Mouse (Mus musculus) forebrain, embryonic 12.5 days (tissue): Measurements from ENCODE around the gene Zp2. TPM values are rescaled to one million over a fixed set of nuclear protein-coding genes. Genes with fewer than 3 reads are reported as not detected.

Experiments
- ATAC-seq: fragments of 200-750 bp; cut with Nextera tagmentation; 2 replicates; pipeline ENCODE4 v1.8.0; 2017; ENCODE audit warnings: moderate TSS enrichment; ENCODE audit not compliant: low FRiP score
- H3K27ac ChIP-seq: fragments of 300-500 bp; sonication (generic); 2 replicates; pipeline ENCODE4 v1.5.1; 2016; ENCODE audit warnings: mild to moderate bottlenecking
- H3K27me3 ChIP-seq: fragments of 300-500 bp; sonication (generic); 2 replicates; pipeline ENCODE4 v1.6.1; 2016; ENCODE audit warnings: mild to moderate bottlenecking
- H3K36me3 ChIP-seq: fragments of 300-500 bp; sonication (generic); replicated peaks from 2 replicates; pipeline ENCODE4 v1.6.1; 2016; ENCODE audit warnings: mild to moderate bottlenecking
- H3K4me1 ChIP-seq: fragments of 300-500 bp; sonication (generic); 2 replicates; pipeline ENCODE4 v1.6.1; 2016
- H3K4me2 ChIP-seq: fragments of 300-500 bp; sonication (generic); 2 replicates; pipeline ENCODE4 v1.6.1; 2016; ENCODE audit warnings: mild to moderate bottlenecking, moderate library complexity
- H3K4me3 ChIP-seq: fragments of 300-500 bp; sonication (generic); replicated peaks from 2 replicates; pipeline ENCODE4 v1.5.1; 2016; ENCODE audit warnings: mild to moderate bottlenecking
- H3K9ac ChIP-seq: fragments of 300-500 bp; sonication (generic); 2 replicates; pipeline ENCODE4 v1.6.1; 2016; ENCODE audit warnings: mild to moderate bottlenecking
- H3K9me3 ChIP-seq: fragments of 300-500 bp; sonication (generic); 2 replicates; pipeline ENCODE4 v1.6.1; 2016
- WGBS: fragments of 180-500 bp; shearing (Covaris S2); methylation state at CpG from one replicate; pipeline ENCODE4 v1.1.7; 2016; 5-methylcytosine and 5-hydroxymethylcytosine counted together
- polyA plus RNA-seq: library from polyadenylated mRNA; unstranded; fragments of >200 nt; fragmentation: Nextera tagmentation; extraction: Ambion mirVana; gene quantifications from 2 replicates; pipeline ENCODE4 v1.2.1, GENCODE M21; 2016

Gene Zp2
- polyA plus RNA-seq, 1 experiment from 2014 or later, result not detected

DNA sequence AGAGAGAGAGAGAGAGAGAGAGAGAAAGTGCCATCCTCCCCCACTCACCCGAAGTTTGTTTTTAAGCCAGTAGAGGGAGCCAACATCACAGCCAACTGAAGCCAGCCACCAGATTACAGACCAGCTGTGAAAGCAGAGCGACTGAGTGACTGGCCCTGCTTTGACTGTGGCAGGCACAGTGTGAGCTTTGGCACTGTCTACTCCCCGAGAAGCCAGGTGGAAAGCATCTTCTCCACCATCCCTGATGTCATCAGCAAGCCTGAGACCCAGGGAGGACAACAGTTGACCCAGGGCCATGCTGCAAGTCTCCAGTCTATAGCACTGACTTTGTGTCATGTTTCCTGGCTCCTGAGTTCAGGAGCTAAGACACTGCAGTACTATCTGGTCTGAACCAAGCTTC, 20.2 kb downstream of the Zp2 start:
- Histone ChIP-seq H3K4me2 (no peak overlapping the region), H3K4me3 (no peak overlapping the region), H3K9me3 (no peaks in the 10 kb centered on the region), H3K36me3 (no peaks in the 10 kb centered on the region), H3K27me3 (peaks cover 8% of the 10 kb centered on the region; the same call in 1 of the 2 replicates), H3K27ac (no peak overlapping the region), H3K4me1 (peaks cover 12% of the 10 kb centered on the region; the same call in 1 of the 2 replicates), H3K9ac (no peak overlapping the region)
- peak; percentile 55; the same call in 1 of the 2 replicates for ATAC-seq
- WGBS, result 2% methylated on average over 3 of the region's 3 CpGs

DNA sequence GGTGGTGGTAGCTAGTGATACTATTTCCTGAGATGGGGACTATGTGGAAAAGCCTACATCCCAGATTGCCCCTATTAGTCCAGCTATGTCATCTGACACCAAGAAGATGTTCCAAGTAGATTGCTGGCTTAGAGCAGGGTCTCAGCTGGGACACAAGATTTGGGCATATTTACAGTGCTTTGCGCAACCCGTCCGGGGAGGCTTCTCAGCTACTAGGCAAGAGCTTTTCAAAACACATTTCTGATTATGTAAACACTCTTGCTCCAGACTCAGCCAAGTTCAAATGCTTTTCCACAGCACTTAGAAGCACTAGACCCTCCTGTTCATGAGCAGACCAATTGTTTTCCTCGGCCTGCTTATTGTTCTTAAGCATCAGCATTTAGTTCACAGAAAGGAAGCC, 21.3 kb downstream of the Zp2 start:
- H3K4me3 ChIP-seq, result no peak overlapping the region
- H3K4me1 ChIP-seq, result peaks cover 12% of the 10 kb centered on the region; the same call in 1 of the 2 replicates
- 81% methylated on average over 4 of the region's 4 CpGs for WGBS
- no peak for ATAC-seq
- H3K27ac ChIP-seq, result no peak overlapping the region
- H3K9ac ChIP-seq, result no peak overlapping the region
- no peaks in the 10 kb centered on the region for H3K36me3 ChIP-seq
- no peaks in the 10 kb centered on the region for H3K9me3 ChIP-seq
- 0 out of 2 replicates have a peak, but pooled peaks cover 8% of the 10 kb centered on the region for H3K27me3 ChIP-seq
- H3K4me2 ChIP-seq, result no peak overlapping the region

- no peak for ATAC-seq
- Histone ChIP-seq H3K36me3 (no peaks in the 10 kb centered on the region), H3K4me2 (no peak overlapping the region), H3K27me3 (no peaks in the 10 kb centered on the region), H3K4me3 (no peak overlapping the region), H3K9ac (no peak overlapping the region), H3K9me3 (no peaks in the 10 kb centered on the region), H3K27ac (no peak overlapping the region), H3K4me1 (peaks cover 7% of the 10 kb centered on the region; the same call in 1 of the 2 replicates)
- 35% methylated on average over 6 of the region's 6 CpGs for WGBS
These were observed 27.6 kb downstream of the Zp2 start for GRCm38 (mm10) chr7:120117529-120117928.

DNA sequence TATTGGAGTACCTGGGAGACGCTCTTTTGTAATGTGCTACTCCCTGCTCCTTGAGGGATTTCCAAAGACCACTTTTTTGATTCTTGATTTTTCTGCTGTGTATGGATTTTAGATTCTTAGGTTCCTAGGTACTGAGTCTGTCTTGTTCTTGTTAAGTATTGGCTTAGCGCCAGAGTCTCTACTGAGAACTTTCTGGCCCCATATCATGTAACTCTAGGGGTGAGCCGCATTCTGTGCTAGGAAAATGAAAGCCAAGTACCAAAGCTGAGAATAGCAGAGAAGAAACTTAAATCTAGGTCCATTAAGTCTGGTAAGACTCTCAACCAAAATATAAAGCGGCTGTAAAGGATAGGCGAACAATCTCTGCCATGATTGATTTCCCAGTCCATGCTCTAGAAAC, 28.1 kb downstream of the Zp2 start:
- WGBS, result 85% methylated on average over 5 of the region's 5 CpGs
- Histone ChIP-seq H3K27me3 (no peaks in the 10 kb centered on the region), H3K9me3 (no peaks in the 10 kb centered on the region), H3K9ac (no peak overlapping the region), H3K4me2 (no peak overlapping the region), H3K4me1 (peaks cover 7% of the 10 kb centered on the region; the same call in 1 of the 2 replicates), H3K27ac (no peak overlapping the region), H3K4me3 (no peak overlapping the region), H3K36me3 (no peaks in the 10 kb centered on the region)
- no peak for ATAC-seq

DNA sequence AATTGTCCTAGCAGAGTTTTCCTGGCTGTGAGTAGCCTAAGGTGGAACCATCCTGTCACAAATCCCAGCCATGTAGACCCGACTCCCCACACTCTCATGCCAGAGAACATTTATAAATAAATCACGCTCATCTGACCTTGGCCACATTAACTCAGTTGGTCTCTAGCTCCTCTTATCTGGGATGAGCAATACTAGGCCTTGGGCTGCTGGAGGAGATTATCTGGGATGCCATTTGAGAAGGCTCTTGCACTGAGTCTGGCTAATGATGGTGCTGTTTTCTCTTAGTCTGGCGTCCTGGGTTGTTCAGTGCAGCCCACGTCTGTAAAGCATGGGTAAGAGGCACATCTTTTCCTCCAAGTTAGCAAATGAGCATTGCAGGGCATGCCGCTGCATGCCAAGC, 35.4 kb downstream of the Zp2 start:
- no peaks in the 10 kb centered on the region for H3K9me3 ChIP-seq
- WGBS, result 81% methylated on average over 5 of the region's 5 CpGs
- no peaks in the 10 kb centered on the region for H3K36me3 ChIP-seq
- H3K4me1 ChIP-seq, result no peaks in the 10 kb centered on the region
- no peak overlapping the region for H3K4me3 ChIP-seq
- no peak for ATAC-seq
- H3K4me2 ChIP-seq, result no peak overlapping the region
- no peak overlapping the region for H3K27ac ChIP-seq
- no peak overlapping the region for H3K9ac ChIP-seq
- no peaks in the 10 kb centered on the region for H3K27me3 ChIP-seq

DNA sequence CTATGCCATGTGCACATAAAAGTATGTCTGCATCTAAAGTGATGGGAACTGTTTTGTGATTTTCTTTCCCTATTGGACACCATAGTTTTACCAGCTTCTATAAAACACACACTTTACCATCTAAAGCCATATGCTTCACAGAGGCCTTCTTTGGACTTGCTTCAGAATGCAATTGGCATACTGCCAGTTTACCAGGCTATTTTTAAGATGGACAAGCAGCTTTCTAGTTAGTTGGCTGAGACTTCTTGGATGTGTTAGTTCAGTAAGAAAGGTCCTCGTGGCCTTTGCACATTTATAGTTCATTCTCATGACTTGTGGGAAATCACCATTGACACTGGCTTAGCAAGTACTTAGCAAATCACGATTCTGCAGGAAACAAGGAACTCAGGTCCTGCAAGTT, 38.7 kb downstream of the Zp2 start:
- Histone ChIP-seq H3K4me1 (peaks cover 14% of the 10 kb centered on the region), H3K9me3 (no peaks in the 10 kb centered on the region), H3K4me2 (no peak overlapping the region), H3K36me3 (no peaks in the 10 kb centered on the region), H3K9ac (no peak overlapping the region), H3K27me3 (peaks cover 24% of the 10 kb centered on the region), H3K4me3 (no peak overlapping the region), H3K27ac (no peak overlapping the region)
- no peak for ATAC-seq
- 72% methylated on average over 2 of the region's 2 CpGs for WGBS

DNA sequence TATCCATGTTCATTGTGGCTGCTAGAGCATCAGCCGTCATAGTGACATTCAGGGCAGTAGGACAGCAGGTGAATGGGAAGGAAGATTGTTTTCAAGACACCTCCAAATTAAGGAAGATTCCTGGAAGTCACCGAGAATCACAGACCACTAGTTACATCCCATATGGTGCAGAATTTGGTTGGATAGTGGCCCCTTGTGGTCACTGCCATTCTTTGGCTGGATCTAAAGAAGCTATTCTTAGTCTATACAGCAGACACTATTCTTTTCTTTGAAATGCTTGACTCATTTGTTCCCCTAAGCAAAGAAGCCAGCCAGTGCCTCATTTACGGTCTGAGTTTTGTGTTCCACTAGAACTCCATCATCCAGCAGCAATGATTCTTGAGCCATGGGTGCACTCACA, 40.1 kb downstream of the Zp2 start:
- ATAC-seq, result no peak

GRCm38 (mm10) chr7:120103019-120103567, 42.0 kb downstream of the Zp2 start:
- H3K36me3 ChIP-seq, result no peaks in the 10 kb centered on the region
- H3K9ac ChIP-seq, result peak overlapping the region; percentile 63; the same call in 1 of the 2 replicates
- peaks cover 28% of the 10 kb centered on the region for H3K27me3 ChIP-seq
- H3K9me3 ChIP-seq, result no peaks in the 10 kb centered on the region
- H3K4me1 ChIP-seq, result peaks cover 14% of the 10 kb centered on the region
- peak overlapping the region; percentile 52 for H3K4me3 ChIP-seq
- ATAC-seq, result no peak
- H3K4me2 ChIP-seq, result peak overlapping the region; percentile 77
- H3K27ac ChIP-seq, result no peak overlapping the region
- WGBS, result 3% methylated on average over 25 of the region's 25 CpGs

More for the DNA sequence above, 40.1 kb downstream of the Zp2 start:
- Histone ChIP-seq H3K4me3 (no peak overlapping the region), H3K4me1 (peaks cover 14% of the 10 kb centered on the region), H3K4me2 (no peak overlapping the region), H3K36me3 (no peaks in the 10 kb centered on the region), H3K9me3 (no peaks in the 10 kb centered on the region), H3K27ac (no peak overlapping the region), H3K27me3 (peaks cover 28% of the 10 kb centered on the region), H3K9ac (no peak overlapping the region)
- WGBS, result 48% methylated on average over 3 of the region's 3 CpGs

GRCm38 (mm10) chr7:120102164-120102972, 42.7 kb downstream of the Zp2 start, which contains the start of gene Tmem159:
Gene Tmem159, plus strand, starts transcription at chr7:120102353.
- Histone ChIP-seq H3K36me3 (no peaks in the 10 kb centered on the region), H3K27me3 (peaks cover 28% of the 10 kb centered on the region), H3K4me3 (peak within 1 kb of the TSS; percentile 52), H3K9ac (peak within 1 kb of the TSS; percentile 63), H3K27ac (no peak within 1 kb of the TSS), H3K4me2 (peak within 1 kb of the TSS; percentile 77), H3K4me1 (peaks cover 14% of the 10 kb centered on the region), H3K9me3 (no peaks in the 10 kb centered on the region)
- WGBS, result under 1% methylated on average over 39 of the region's 42 CpGs
- ATAC-seq, result peak; percentile 93

DNA sequence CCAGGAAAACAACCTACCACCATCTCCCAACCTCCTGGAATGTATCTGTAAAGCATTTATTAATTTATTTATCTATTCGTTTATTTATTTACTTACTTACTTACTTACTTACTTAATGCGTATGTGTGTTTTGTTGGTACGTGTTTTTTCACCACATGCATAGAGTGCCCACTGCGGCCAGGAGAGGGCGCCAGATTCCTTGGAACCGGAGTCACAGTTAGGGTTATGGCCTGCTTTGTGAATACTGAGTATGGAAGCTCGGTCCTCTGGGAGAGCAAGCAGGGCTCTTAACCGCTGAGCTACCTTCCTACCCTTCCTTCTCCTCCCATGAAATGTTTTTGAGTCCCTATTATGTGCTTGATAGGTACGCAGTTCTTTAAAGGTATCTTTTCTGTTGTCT, 46.7 kb downstream of the Zp2 start:
- Histone ChIP-seq H3K9me3 (no peaks in the 10 kb centered on the region), H3K27me3 (peaks cover 23% of the 10 kb centered on the region), H3K4me1 (peaks cover 14% of the 10 kb centered on the region), H3K9ac (no peak overlapping the region), H3K27ac (no peak overlapping the region), H3K36me3 (no peaks in the 10 kb centered on the region), H3K4me2 (no peak overlapping the region), H3K4me3 (no peak overlapping the region)
- WGBS, result 21% methylated on average over 9 of the region's 9 CpGs
- 0 out of 2 replicates have a peak, but pooled peaks have one; percentile 37 for ATAC-seq

DNA sequence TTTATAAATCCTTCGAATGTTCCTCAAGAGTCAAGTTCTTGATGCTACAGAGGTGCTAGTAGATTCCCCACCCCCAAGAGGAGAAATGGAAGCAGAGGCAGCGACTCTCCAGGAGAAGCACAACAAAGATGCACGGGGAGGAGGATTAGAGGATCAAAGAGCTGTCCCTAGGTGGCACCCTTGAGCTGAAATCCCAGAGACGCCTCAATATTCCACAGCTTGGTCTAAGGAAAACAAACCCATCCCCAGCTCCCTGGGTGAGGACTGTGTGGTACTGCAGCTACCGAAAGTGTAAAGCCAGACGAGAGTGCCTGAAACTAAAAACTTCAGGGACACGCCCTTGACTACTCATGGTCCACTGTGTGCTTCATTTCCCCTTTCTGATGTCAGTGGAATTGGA, 47.2 kb downstream of the Zp2 start:
- peaks cover 8% of the 10 kb centered on the region for H3K4me1 ChIP-seq
- H3K36me3 ChIP-seq, result no peaks in the 10 kb centered on the region
- H3K27ac ChIP-seq, result no peak overlapping the region
- H3K4me2 ChIP-seq, result no peak overlapping the region
- H3K27me3 ChIP-seq, result peaks cover 17% of the 10 kb centered on the region
- H3K9ac ChIP-seq, result no peak overlapping the region
- ATAC-seq, result peak; percentile 48; the same call in 1 of the 2 replicates
- no peaks in the 10 kb centered on the region for H3K9me3 ChIP-seq
- no peak overlapping the region for H3K4me3 ChIP-seq
- WGBS, result 10% methylated on average over 7 of the region's 7 CpGs

GRCm38 (mm10) chr7:120095180-120095579, 49.9 kb downstream of the Zp2 start, which contains the start of gene Dnah3:
Gene Dnah3, minus strand, starts transcription at chr7:120095280.
- Histone ChIP-seq H3K9me3 (no peaks in the 10 kb centered on the region), H3K27me3 (no peaks in the 10 kb centered on the region), H3K36me3 (no peaks in the 10 kb centered on the region), H3K27ac (no peak within 1 kb of the TSS), H3K9ac (no peak within 1 kb of the TSS), H3K4me1 (no peaks in the 10 kb centered on the region), H3K4me2 (no peak within 1 kb of the TSS), H3K4me3 (no peak within 1 kb of the TSS)
- ATAC-seq, result no peak
- WGBS, result 88% methylated on average over 6 of the region's 6 CpGs
